Mouse (Mus musculus) urinary bladder, postnatal 25 days (tissue): ENCODE measurements at regions not wholly inside any gene's neighbourhood (a gene's known extent, or its start where the extent isn't known, plus 50 kb on each side); places are given as distances from the start of the nearest gene placed in this dataset.

Experiments
- DNase-seq: peaks from one replicate; pipeline ENCODE4 v3.0.0; 2022; ENCODE audit warnings: low spot score

GRCm38 (mm10) chr4:57362652-57363051 lies 61.0 kb upstream of the Ptpn3 start:
- DNase-seq, result no peak

DNA sequence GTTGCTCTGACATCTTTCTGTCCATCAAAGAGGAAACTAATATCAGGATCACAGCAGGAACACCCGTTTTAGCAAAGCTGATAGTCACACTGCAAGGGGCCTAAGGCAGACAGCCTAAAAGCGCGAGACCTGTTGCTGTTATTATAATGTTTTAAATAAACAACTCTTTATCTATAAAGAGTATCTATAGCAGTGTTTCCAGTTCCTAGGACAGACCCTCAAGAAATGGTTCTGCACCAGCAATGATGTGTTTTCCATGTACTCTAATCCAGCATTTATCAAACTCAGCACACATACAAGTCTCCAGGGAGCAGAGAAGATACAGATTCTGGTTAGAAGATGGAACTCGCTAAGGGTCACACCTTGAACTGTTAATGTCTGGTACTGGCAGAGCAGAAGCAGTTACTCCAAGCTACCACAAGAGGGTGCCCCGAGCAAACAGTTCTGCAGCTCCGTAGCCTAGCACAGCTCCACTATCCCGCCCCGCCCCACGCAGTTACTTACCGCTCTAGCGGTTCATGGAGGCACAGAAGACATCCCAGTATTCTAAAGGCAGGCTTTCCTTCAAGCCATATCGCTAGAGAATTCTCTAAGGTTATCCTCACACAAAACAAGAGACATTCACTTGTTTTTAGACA lies 64.2 kb upstream of the Palm2 start:
- DNase-seq, result peak; percentile 72

DNA sequence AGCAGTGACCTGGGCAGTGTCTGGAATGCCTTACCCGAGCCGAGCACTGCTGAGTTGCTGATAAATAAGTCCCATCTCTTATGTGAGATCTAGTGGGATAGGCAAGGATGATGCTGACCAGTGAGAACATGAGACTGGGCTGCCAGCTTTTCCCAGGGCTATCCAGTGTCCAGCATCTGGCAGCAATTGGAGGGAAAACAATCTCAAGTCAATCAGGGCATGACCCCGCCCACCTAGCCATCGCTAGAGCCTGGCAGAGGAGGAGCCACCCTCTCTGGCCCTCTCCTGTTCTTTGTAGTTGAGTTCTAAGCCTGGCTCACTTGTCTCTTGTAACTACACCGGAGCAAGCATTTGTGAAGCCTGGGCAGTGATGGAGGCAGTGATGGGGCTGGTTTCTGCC lies 56.2 kb upstream of the Palm2 start:
- DNase-seq, result no peak

DNA sequence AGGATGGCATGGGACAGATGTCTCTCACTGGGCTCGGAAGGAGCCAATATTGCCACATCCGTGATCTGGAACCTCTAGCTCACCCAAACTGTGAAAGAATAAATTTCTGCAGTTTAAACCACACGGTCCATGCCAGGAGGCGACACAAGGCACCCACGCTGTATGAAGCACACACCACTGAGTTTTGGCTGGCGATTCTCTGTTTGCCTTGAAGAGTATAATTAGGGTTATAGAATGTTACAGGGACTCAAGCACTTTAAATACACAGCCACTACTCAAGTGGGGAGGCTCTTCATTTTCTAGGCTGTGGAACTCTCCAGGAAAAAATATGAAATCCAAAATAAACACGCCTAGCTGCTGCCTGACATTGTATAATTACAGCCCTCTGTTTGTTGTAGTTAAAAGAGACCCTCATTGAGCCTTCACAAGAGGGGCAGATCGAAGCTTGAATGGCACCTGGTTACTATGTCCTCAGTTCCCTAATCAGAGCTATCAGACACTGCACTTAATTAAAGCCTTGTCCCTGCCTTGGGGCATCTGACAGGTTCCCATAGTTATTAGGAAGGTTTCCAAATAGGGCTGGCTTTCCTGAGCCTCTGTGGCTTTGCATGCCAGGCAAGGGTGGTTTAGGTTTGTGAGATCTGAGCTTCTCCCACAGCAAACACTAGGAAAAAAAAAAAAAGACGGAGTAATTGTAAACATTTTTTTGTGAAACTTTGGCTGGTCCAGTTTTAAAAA lies 53.8 kb upstream of the Palm2 start:
- no peak for DNase-seq

DNA sequence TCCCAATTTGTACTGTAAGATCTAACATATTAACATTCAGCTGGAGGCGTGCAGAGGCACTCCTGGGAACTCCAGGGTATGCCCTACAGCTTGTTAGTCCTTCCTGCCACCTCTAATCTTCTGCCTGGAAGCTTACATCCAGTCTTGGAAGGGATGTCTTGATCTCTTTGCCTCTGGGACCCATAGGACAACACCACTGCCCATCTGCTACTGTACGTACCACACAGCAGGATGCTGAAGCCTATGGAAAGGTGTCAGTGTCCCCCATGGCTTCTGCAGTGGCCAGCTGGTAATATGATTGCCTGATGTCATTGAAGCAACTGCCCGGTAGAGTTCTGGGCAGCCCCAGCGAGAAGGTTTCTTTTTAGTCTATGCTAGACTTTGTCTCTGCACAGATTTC lies 52.7 kb upstream of the Palm2 start:
- no peak for DNase-seq
